Mouse (Mus musculus): ENCODE results near the gene Psd.
A peak's percentile ranks its signal among the peaks of the same experiment; 100 is the strongest.

Psd gene

GRCm38 (mm10) chr19:46326756-46327305, at the start of gene Psd:
Gene Psd, minus strand, starts transcription at chr19:46327156.
- peak in 1 of 2 experiments; percentile 76 for DNase-seq

DNA sequence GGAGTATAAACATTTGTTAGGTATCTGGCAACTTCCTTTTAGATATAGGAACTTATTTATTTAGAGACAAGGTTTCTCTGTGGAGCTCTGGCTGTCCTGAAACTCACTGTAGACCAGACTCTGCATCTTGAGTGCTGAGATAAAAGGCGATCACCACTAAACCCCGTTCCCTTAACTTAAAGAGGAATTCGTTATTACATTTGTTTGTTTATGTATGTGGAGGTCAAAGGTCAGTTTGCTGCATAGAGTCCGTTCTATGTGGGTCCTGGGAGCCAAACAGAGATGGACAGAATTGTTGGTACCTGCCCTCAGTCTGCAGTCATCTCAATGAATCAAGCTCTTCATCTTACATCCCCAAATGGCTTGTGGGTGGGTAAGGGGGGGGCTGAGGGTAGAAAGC, 48.9 kb upstream of the Psd start:
- no peak for DNase-seq

DNA sequence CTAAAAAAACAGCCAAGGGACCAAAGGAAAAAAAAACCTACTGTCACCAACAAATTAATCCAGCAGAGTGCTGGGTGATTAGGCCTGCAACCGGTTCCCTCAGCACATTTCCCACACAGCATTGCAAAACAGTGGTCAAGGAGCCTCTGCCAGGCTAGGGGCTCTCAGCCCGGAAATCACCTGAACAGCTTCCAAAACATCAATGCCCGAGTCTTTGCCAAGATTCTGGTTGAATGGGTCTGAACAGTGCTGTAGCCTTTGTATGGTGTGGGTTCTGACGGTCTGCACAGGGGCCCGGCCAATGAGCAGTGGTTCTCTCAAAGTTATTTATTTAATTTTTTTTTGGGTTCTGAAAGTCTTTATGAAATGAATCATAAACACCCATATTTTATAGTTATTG, 48.5 kb upstream of the Psd start:
- no peak for DNase-seq

- DNase-seq = no peak
These were observed 47.6 kb upstream of the Psd start for GRCm38 (mm10) chr19:46374477-46375088.

DNA sequence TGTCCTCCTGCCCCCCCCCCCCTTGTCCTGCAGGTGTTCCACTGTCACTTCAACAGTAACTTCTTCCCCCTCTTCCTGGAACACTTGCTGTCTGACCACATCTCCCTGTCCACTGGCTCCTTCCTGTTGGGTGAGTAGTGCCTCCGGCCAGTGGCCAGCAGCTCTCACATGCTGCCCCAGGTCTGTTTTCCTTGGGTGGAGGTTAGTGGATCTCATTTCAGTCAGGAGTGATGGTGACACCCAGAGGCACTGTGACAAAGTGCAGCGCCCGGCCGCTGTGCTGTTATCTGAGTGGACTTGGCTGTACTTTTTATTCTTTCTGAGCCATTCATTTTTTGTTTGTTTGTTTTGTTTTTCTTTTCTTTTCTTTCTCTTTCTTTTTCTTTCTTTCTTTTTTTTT, 42.2 kb upstream of the Psd start:
- peak; percentile 73 to 79 for DNase-seq

- no peak for DNase-seq
These were observed 41.0 kb upstream of the Psd start for GRCm38 (mm10) chr19:46367798-46368590.

DNA sequence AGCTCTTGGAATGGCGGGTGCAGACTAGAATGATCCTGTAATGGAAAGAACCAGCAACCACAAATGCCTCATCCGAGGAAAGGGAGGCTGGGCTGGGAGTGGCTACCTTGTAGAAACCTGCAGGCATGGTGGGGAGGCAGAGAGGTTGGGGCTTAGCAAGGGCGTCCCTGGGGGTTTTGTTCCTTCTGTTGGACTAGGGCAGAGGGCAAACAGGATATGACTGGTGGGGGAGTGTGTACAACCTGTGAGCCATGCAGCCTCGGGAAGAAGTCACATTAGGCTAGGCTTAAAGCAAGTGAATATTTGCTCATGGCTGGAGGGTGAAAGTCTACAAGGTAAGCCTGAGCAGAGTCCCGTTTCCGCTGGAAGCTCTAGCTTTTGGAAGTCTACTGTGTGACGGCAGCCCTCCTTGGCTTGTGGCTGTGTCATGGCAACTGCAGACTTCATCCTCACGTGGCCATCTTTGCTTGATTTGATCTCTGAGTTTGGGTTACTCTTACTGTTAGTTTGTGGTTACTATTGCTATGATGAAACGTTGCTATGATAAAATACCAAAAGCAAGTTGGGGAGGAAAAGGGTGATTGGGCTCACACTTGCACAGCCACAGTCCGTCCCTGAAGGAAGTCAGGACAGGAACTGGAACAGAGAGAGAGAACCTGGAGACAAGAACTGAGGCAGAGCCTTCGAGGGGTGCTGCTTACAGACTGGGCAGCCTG, 36.5 kb upstream of the Psd start:
- DNase-seq = no peak

- DNase-seq = no peak
These were observed 35.1 kb upstream of the Psd start for GRCm38 (mm10) chr19:46362104-46362503.

GRCm38 (mm10) chr19:46358381-46358780, 31.4 kb upstream of the Psd start:
- DNase-seq = no peak

DNA sequence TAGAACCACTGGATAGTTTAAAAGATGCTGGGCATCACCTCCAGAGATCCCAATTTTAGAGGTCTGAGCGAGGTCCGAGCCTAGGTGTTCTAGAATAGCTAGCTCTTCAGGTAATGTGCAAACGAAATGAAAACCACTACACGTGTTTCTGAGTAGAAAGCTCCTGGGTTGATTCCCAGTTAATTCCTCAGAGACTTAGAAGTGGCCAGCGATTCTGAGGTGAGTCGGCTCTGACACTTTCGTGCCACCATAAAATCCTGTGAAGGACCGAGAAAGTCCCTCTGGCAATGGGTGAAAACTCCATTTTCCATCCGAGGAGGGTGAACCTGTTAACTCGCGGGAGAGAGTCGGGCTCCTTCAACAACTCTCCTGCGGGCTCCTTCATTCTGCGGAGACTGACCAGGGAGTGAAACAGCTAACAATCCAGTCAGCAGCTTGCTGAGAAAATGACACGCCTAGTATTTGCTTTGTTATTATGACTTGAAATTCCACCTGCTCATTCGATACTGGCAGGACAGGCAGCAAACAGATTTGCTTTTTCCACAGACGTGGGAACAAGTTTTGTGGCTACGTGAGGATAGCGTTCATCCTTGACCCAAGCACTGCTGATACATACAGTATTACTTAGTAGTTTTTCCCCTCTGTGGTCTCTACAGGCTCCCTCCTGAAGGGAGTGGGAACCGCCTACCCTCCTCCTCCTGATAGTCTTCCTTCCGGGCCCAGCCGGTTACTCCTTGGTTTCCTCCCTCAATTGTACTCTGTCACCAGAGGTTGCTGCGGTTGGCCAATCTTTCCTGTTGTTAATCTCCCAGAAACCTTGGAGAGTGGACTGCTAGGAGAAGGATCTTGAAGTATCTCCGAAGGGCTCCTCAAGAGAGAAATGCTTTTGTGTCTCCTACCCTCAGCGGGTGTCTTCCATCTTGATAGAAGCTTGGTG, 30.7 kb upstream of the Psd start:
- DNase-seq = peak; percentile 37 to 41

DNA sequence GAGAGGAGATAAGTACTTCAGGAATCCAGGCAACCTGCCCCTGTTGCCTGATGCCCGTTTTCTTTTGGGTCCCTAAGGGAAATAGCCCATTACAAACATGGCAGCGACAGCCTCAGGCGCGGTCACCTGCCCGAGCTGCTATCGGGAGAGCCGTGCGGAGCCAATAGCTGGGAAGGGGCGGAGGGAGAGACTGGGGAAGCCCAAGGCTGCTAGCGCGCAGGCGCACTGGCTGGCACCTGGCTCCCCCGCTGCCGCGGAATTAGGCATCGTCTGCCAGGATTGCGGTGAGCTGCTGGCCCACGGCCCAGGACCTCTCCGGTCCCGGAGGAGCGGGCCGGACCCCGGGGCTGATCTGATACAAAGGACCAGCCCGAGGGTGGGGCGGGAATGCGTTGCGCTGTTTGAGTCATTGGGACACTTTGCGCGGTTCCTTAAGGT, 29.8 kb upstream of the Psd start:
- peak; percentile 94 for DNase-seq

DNA sequence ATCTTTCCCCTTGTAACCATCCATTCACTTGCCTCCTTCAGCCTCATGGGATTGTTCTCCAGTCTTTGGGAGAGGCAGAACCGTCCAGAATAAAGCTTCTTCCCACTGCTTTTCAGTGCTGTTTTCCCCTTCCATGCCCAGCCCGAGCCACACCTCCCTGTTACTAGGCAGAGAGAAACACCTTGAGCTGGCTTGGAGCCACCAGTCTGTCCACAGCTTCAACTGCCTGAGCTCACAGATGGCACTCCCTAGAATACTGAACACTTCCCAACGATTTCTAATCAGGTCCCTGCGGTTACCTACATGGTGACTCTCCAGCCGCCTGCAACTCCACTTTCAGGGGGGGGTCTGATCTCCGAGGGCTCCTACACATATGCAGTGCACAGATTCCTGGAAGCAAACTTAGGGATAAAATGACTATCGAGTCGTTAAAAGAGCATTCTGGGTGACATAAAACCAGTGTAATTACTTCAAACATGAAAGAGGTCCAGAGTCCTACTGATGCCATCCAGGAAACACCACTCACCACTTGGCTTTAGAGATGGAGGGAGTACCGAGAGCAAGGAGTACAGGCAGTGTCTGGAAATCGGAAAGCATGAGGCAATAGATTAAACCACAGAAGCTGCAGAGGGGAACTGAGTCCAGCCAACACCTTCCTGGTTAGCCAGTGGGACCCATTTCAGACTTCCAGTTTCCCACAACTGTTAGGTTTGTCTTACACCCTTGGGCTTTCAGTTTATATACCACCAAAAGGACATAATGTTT, 23.4 kb upstream of the Psd start, which contains the start of gene 2310034G01Rik:
TSS of gene 2310034G01Rik (minus strand) at position 135 of the 765 bp plus-strand sequence.
- peak in 1 of 2 experiments; percentile 35 for DNase-seq

DNA sequence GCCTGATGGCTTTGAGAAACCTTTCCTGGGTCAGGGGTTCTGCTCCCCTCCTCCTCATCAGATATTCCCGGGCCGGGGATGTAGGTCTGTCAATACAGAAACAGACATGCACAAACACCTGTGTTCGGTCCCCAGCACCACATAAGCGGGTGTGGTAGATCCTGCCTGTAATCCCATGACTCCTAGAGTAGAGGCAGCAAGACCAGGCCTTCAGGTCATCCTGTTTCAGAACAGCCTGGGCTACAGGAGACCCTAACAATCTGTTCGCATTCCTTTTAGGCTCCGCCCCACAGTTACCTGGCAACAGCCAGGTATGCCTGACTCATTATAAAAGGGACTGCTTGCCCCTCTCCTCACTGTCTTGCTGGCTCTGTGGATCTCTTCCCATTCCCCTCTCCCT, 22.6 kb upstream of the Psd start:
- no peak for DNase-seq

GRCm38 (mm10) chr19:46348761-46349458, 22.0 kb upstream of the Psd start:
- DNase-seq = peak; percentile 71 to 85

DNA sequence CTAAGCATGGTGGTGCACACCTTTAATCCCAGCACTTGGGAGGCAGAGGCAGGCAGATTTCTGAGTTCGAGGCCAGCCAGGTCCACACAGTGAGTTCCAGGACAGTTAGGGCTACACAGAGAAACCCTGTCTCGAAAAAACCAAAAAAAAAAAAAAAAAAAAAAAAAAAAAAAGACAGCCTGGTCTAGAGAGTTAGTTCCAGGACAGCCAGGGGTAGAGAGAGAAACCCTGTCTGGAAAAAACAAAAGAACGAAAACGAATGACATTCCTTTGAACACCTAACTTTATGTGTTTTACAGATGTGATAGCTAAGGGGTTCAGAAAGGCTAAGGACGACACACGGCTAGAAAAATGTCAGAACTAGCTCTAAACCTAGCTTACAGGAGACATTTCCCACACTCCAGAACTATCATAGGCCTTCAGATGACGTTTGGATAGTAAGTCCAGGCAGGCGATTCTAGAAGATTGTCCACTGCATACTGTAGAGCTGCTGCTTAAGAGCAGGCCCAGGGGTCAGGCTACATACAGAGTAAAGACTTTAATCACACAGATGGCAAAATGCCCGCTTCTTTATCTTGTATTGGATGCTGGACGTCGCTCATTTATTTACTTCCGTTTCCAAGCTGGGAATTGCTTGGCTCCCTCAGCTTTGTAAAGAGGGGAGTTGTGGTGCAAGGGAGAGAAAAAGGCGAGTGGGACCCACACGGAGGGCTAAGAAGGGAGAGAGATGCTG, 21.1 kb upstream of the Psd start:
- DNase-seq = no peak

DNA sequence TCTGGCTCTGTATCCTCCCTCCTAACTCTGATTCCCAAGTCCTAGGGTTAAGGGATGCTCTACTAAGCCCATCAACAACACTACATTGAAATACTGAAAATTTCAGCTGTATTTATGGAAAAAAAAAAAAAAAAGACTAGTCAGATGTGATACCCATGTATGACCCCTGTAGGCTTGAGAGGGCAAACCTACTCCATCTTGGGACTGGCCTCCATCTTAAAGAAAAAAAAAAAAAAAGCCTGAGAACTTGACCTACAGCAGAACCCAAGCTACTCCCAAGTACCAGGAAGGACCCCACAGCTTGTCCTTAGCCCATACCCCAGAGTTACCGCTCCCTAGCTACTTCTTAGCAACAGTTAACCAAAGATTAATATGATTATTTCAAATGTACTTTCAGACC, 20.2 kb upstream of the Psd start:
- DNase-seq = no peak

DNA sequence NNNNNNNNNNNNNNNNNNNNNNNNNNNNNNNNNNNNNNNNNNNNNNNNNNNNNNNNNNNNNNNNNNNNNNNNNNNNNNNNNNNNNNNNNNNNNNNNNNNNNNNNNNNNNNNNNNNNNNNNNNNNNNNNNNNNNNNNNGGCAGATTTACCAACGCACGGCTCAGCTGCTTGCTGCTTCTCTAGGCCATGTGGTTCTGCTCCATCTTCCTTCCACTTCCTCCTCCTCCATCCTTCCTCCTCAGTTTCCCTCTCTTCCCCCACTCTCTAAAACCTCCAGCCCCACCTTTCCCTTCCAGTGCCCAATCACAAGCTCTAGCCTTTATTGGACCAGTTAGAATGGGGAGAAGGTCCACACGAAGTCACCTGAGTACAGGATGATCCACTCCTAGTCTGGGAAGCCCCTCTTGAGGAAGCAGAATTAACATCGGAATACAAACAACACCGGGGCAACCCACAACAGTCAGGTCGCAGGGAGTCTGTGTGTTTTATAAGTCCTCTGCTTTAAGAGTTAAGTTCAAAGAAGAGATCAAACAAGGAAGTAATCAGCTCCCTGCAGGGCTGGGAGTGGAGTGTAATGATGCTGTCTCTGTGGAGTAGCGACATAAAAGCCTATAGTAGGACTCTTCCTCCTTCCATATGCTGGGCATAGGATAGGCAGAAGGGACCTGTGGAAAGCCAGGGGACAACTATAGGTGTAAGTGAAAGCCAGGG, 17.9 kb upstream of the Psd start:
- DNase-seq = no peak

GRCm38 (mm10) chr19:46339287-46339971, 12.5 kb upstream of the Psd start:
- no peak for DNase-seq

DNA sequence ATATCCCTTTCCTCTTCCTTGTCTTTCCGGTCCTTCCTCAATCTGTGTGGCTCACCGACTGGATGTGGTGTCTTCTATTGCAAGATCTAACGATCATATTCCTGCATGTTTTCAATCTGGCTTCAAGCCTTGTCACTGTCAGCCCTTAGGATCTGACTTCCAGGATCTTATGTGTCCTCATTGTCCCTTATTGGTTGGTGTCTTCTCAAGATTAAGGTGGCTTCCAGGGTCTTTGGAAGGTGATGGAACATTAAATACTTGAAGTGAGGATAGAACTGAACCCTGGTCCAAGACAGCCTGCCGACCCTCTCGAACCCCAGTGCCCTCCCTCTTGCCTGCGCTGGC, 12.0 kb upstream of the Psd start:
- no peak for DNase-seq

All from kidney, postnatal 36 days (tissue).